Mouse (Mus musculus): ENCODE measurements around the gene Gm28729. TPM values are rescaled to one million over a fixed set of nuclear protein-coding genes. Genes with fewer than 3 reads are reported as not detected.
"Not testable (repeated sequence)": the region's sequence is repeated elsewhere in the genome, so short reads cannot be mapped to it uniquely, and the experiment has no call there.

Gene Gm28729
- total RNA-seq, 2 experiments from 2014 or later = 0.18 to 0.27 TPM

- intact Hi-C loops (cut with DNase I) = loop anchor here (5.0 kb wide), 1 partner anchor 168 kb away; the partner anchor contains the start of gene Atp1b3
- DNase-seq (ENCODE audit: low spot score in 2 of 2) = peak in 1 of 2 experiments; percentile 21
Observed at GRCm38 (mm10) chr9:96529961-96530673, 5.1 kb upstream of the Gm28729 start.

- DNase-seq (ENCODE audit: low spot score in 2 of 2) = no peak
- intact Hi-C loops (cut with DNase I) = no loop called here
Observed at GRCm38 (mm10) chr9:96526011-96526410, 947 bp upstream of the Gm28729 start.

GRCm38 (mm10) chr9:96523148-96523547, 1.9 kb downstream of the Gm28729 start:
- no peak for DNase-seq (ENCODE audit: low spot score in 2 of 2)
- intact Hi-C loops (cut with DNase I) = no loop called here

GRCm38 (mm10) chr9:96521574-96521973, 3.5 kb downstream of the Gm28729 start:
- intact Hi-C loops (cut with DNase I); DNase-seq (ENCODE audit: low spot score in 2 of 2): not testable (repeated sequence)

- intact Hi-C loops (cut with DNase I) = no loop called here
- no peak for DNase-seq (ENCODE audit: low spot score in 2 of 2)
Observed at GRCm38 (mm10) chr9:96517429-96517828, 7.6 kb downstream of the Gm28729 start.

- no peak for DNase-seq (ENCODE audit: low spot score in 2 of 2)
- intact Hi-C loops (cut with DNase I) = no loop called here
Observed at GRCm38 (mm10) chr9:96516806-96517205, 8.3 kb downstream of the Gm28729 start.

- intact Hi-C loops (cut with DNase I) = no loop called here
- DNase-seq (ENCODE audit: low spot score in 2 of 2) = peak in 1 of 2 experiments; percentile 78
Observed at GRCm38 (mm10) chr9:96515737-96516136, 9.3 kb downstream of the Gm28729 start.

- intact Hi-C loops (cut with DNase I) = no loop called here
- no peak for DNase-seq (ENCODE audit: low spot score in 2 of 2)
Observed at GRCm38 (mm10) chr9:96514278-96514677, 10.8 kb downstream of the Gm28729 start.

- intact Hi-C loops (cut with DNase I) = no loop called here
- DNase-seq (ENCODE audit: low spot score in 2 of 2) = peak; percentile 23 to 29
Observed at GRCm38 (mm10) chr9:96506011-96506498, 19.0 kb downstream of the Gm28729 start.

- DNase-seq (ENCODE audit: low spot score in 2 of 2) = no peak
- intact Hi-C loops (cut with DNase I) = no loop called here
Observed at GRCm38 (mm10) chr9:96505156-96505555, 19.9 kb downstream of the Gm28729 start.

- DNase-seq (ENCODE audit: low spot score in 2 of 2) = no peak
- intact Hi-C loops (cut with DNase I) = no loop called here
Observed at GRCm38 (mm10) chr9:96504116-96504895, 20.8 kb downstream of the Gm28729 start.

- DNase-seq (ENCODE audit: low spot score in 2 of 2) = peak in 1 of 2 experiments; percentile 36
- intact Hi-C loops (cut with DNase I) = no loop called here
Observed at GRCm38 (mm10) chr9:96502856-96503610, 22.0 kb downstream of the Gm28729 start.

- no peak for DNase-seq (ENCODE audit: low spot score in 2 of 2)
- intact Hi-C loops (cut with DNase I) = no loop called here
Observed at GRCm38 (mm10) chr9:96501217-96501616, 23.8 kb downstream of the Gm28729 start.

GRCm38 (mm10) chr9:96493212-96493611, 31.9 kb downstream of the Gm28729 start:
- no peak for DNase-seq (ENCODE audit: low spot score in 2 of 2)
- intact Hi-C loops (cut with DNase I) = loop anchor here (5.0 kb wide), 1 partner anchor 141 kb away; no protein-coding TSS in a partner anchor

- no peak for DNase-seq (ENCODE audit: low spot score in 2 of 2)
Observed at GRCm38 (mm10) chr9:96491810-96492209, 33.3 kb downstream of the Gm28729 start.

GRCm38 (mm10) chr9:96487869-96488268, 37.2 kb downstream of the Gm28729 start:
- intact Hi-C loops (cut with DNase I) = not testable (repeated sequence)

More at GRCm38 (mm10) chr9:96491810-96492209, 33.3 kb downstream of the Gm28729 start:
- intact Hi-C loops (cut with DNase I) = loop anchor here (5.0 kb wide), 1 partner anchor 140 kb away; no protein-coding TSS in a partner anchor

GRCm38 (mm10) chr9:96483648-96484047, 41.4 kb downstream of the Gm28729 start:
- intact Hi-C loops (cut with DNase I) = no loop called here
- DNase-seq (ENCODE audit: low spot score in 2 of 2) = no peak

More at GRCm38 (mm10) chr9:96487869-96488268, 37.2 kb downstream of the Gm28729 start:
- DNase-seq (ENCODE audit: low spot score in 2 of 2) = not testable (repeated sequence)

- intact Hi-C loops (cut with DNase I) = no loop called here
- no peak for DNase-seq (ENCODE audit: low spot score in 2 of 2)
Observed at GRCm38 (mm10) chr9:96483028-96483427, 42.0 kb downstream of the Gm28729 start.

GRCm38 (mm10) chr9:96478071-96478888, 46.8 kb downstream of the Gm28729 start, which contains the start of gene Rnf7:
Rnf7 (minus strand) TSS chr9:96478675.
- intact Hi-C loops (cut with DNase I) = loop anchor here (1.0 kb wide), 1 partner anchor 115 kb away; no protein-coding TSS in a partner anchor
- DNase-seq (ENCODE audit: low spot score in 2 of 2) = peak; percentile 99

Measured in left cerebral cortex, postnatal 25 days (tissue).